Mouse (Mus musculus) hindbrain, embryonic 15.5 days (tissue): ENCODE data around the gene Kif17. TPM values are rescaled to one million over a fixed set of nuclear protein-coding genes. Genes with fewer than 3 reads are reported as not detected.

Experiments
- ATAC-seq: fragments of 200-750 bp; cut with Nextera tagmentation; 2 replicates; pipeline ENCODE4 v1.8.0; 2017; ENCODE audit warnings: low read depth, moderate number of reproducible peaks, moderate TSS enrichment; ENCODE audit not compliant: low FRiP score
- H3K27ac ChIP-seq: fragments of 300-500 bp; sonication (generic); replicated peaks from 2 replicates; pipeline ENCODE4 v1.5.1; 2015; ENCODE audit warnings: mild to moderate bottlenecking, inconsistent platforms
- H3K27me3 ChIP-seq: fragments of 300-500 bp; sonication (generic); 2 replicates; pipeline ENCODE4 v1.6.1; 2015; ENCODE audit warnings: control low read depth, inconsistent platforms
- H3K36me3 ChIP-seq: fragments of 300-500 bp; sonication (generic); 2 replicates; pipeline ENCODE4 v1.6.1; 2015; ENCODE audit warnings: control low read depth, inconsistent platforms
- H3K4me1 ChIP-seq: fragments of 300-500 bp; sonication (generic); replicated peaks from 2 replicates; pipeline ENCODE4 v1.6.1; 2015; ENCODE audit warnings: control low read depth, inconsistent platforms
- H3K4me2 ChIP-seq: fragments of 300-500 bp; sonication (generic); 2 replicates; pipeline ENCODE4 v1.6.1; 2015; ENCODE audit warnings: moderate library complexity, mild to moderate bottlenecking, inconsistent platforms
- H3K4me3 ChIP-seq: fragments of 300-500 bp; sonication (generic); 2 replicates; pipeline ENCODE4 v1.5.1; 2015; ENCODE audit warnings: mild to moderate bottlenecking, inconsistent platforms
- H3K9ac ChIP-seq: fragments of 300-500 bp; sonication (generic); 2 replicates; pipeline ENCODE4 v1.6.1; 2015; ENCODE audit warnings: inconsistent platforms
- H3K9me3 ChIP-seq: fragments of 300-500 bp; sonication (generic); 2 replicates; pipeline ENCODE4 v1.6.1; 2016; ENCODE audit warnings: control low read depth, inconsistent platforms
- WGBS: fragments of 180-500 bp; shearing (Covaris S2); methylation state at CpG from one replicate; pipeline ENCODE4 v1.1.7; 2015; 5-methylcytosine and 5-hydroxymethylcytosine counted together
- microRNA-seq: library from miRNA; unstranded; fragments of <30 nt; microRNA quantifications from one replicate; pipeline ENCODE4, GENCODE M21; 2016
- polyA plus RNA-seq: library from polyadenylated mRNA; unstranded; fragments of >200 nt; fragmentation: Nextera tagmentation; extraction: Ambion mirVana; gene quantifications from 2 replicates; pipeline ENCODE4 v1.2.1, GENCODE M21; 2015

The Kif17 gene
- polyA plus RNA-seq, 1 experiment from 2014 or later, result 4.5 TPM

DNA sequence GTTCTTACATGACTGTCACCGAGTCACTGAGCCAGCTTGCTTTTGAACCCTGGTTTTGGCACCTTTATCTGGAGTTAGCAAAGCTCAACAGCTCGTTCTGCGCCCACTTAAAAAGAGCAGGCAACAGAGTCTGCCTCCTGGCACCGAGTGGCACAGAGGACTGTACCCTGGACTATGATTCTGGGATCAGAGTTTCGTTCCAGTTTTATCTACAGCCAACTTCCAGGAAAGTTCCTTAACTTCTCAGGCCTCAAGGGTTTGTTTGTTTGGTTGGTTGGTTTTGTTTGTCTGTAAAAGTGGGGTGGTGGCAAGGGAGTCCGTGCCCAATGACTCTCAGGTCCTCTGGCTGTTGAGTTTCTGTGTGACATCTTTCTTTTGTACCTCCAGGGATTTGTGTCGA, 98.5 kb downstream of the Kif17 start:
- H3K9me3 ChIP-seq, result no peaks in the 10 kb centered on the region
- H3K27me3 ChIP-seq, result no peaks in the 10 kb centered on the region
- no peaks in the 10 kb centered on the region for H3K4me1 ChIP-seq
- ATAC-seq, result no peak
- WGBS, result 82% methylated on average over 7 of the region's 7 CpGs
- no peak overlapping the region for H3K4me2 ChIP-seq
- H3K36me3 ChIP-seq, result no peaks in the 10 kb centered on the region
- H3K27ac ChIP-seq, result no peak overlapping the region
- H3K9ac ChIP-seq, result no peak overlapping the region
- H3K4me3 ChIP-seq, result no peak overlapping the region

Small RNAs within 50 kb of the gene (microRNA-seq; reads per million reads assigned to microRNA genes)
- not detected for gene Gm27646
- gene Mir7019, result 1.3 reads per million

Other genes starting within 250 kb of the Kif17 start
- gene Hp1bp3, start 34.1 kb upstream of the Kif17 start, polyA plus RNA-seq, result 173 and 185 TPM in 2 replicates
- 16.5 and 20.3 TPM in 2 replicates for gene Sh2d5, start within 50 bp of the Kif17 start, polyA plus RNA-seq
- gene Ddost, start 54.3 kb downstream of the Kif17 start, polyA plus RNA-seq, result 210 and 220 TPM in 2 replicates
- gene Pink1, start 75.9 kb downstream of the Kif17 start, polyA plus RNA-seq, result 105 and 111 TPM in 2 replicates
- 4.5 and 6.5 TPM in 2 replicates for gene Cda, start 117.6 kb downstream of the Kif17 start, polyA plus RNA-seq
- gene Fam43b, start 146.1 kb downstream of the Kif17 start, polyA plus RNA-seq, result 15.7 and 16.5 TPM in 2 replicates
- gene Mul1, start 184.2 kb downstream of the Kif17 start, polyA plus RNA-seq, result 17.6 and 19.2 TPM in 2 replicates
- 16.9 and 17.0 TPM in 2 replicates for gene Camk2n1, start 203.9 kb downstream of the Kif17 start, polyA plus RNA-seq